Mouse (Mus musculus) MEL (cell line): ENCODE data around the gene Vax2. TPM values are rescaled to one million over a fixed set of nuclear protein-coding genes. Genes with fewer than 3 reads are reported as not detected.

Source experiments
- DNase-seq: peaks from one replicate; pipeline ENCODE4 v3.0.0; 2011; ENCODE audit warnings: low read depth, low spot score
- H3K27ac ChIP-seq: 2 replicates; pipeline ENCODE4 v1.5.1; 2012; ENCODE audit warnings: low read depth, mild to moderate bottlenecking, control low read depth, low read length, moderate library complexity; ENCODE audit not compliant: control insufficient read depth
- H3K27me3 ChIP-seq, 2 experiments: fragments of 150-350 bp in 1 of 2; sonication (generic) in 1 of 2; 2 replicates each; pipeline ENCODE4 v1.6.1; 2012; ENCODE audit warnings: low read length in 2 of 2, mild to moderate bottlenecking in 2 of 2, improper control_type of control experiment in 1 of 2, moderate library complexity in 1 of 2; ENCODE audit not compliant: insufficient read depth in 2 of 2, control insufficient read depth in 1 of 2
- H3K36me3 ChIP-seq, 2 experiments: 2 replicates each; pipeline ENCODE4 v1.6.1; 2012 to 2014; ENCODE audit warnings: low read length in 2 of 2, improper control_type of control experiment in 1 of 2, inconsistent platforms in 1 of 2, mild to moderate bottlenecking in 1 of 2; ENCODE audit not compliant: insufficient read depth in 2 of 2, control insufficient read depth in 1 of 2
- H3K4me1 ChIP-seq, 2 experiments: fragments of 150-350 bp in 1 of 2; sonication (generic) in 1 of 2; 2 replicates each; pipeline ENCODE4 v1.6.1; 2012; ENCODE audit warnings: low read length in 2 of 2, improper control_type of control experiment in 1 of 2, mild to moderate bottlenecking in 1 of 2; ENCODE audit not compliant: insufficient read depth in 2 of 2, control insufficient read depth in 1 of 2
- H3K4me3 ChIP-seq, 2 experiments: fragments of 150-350 bp in 1 of 2; sonication (generic) in 1 of 2; 2 replicates each; pipeline ENCODE4 v1.5.1; 2012; ENCODE audit warnings: low read depth in 2 of 2, low read length in 2 of 2, mild to moderate bottlenecking in 2 of 2, moderate library complexity in 2 of 2, control low read depth in 1 of 2, improper control_type of control experiment in 1 of 2; ENCODE audit not compliant: control insufficient read depth in 1 of 2, insufficient read depth in 1 of 2
- H3K79me2 ChIP-seq: 2 replicates; pipeline ENCODE4 v1.6.1; 2012; ENCODE audit warnings: mild to moderate bottlenecking, low read length, moderate library complexity; ENCODE audit not compliant: control insufficient read depth, poor library complexity, insufficient read depth
- H3K9ac ChIP-seq: 2 replicates; pipeline ENCODE4 v1.6.1; 2012; ENCODE audit warnings: low read depth, mild to moderate bottlenecking, control low read depth, low read length, moderate library complexity; ENCODE audit not compliant: control insufficient read depth, poor library complexity, severe bottlenecking
- H3K9me3 ChIP-seq: fragments of 150-350 bp; sonication (generic); replicated peaks from 2 replicates; pipeline ENCODE4 v1.6.1; 2012; ENCODE audit warnings: mild to moderate bottlenecking, low read length, improper control_type of control experiment, moderate library complexity; ENCODE audit not compliant: insufficient read depth
- CTCF ChIP-seq, 3 experiments: IDR thresholded peaks in 2 of 3; conservative IDR thresholded peaks in 1 of 3; 2 replicates each; pipeline ENCODE4 v1.5.1; 2011 to 2012; ENCODE audit warnings: low read length in 3 of 3, low read depth in 2 of 3, mild to moderate bottlenecking in 2 of 3, improper control_type of control experiment in 1 of 3, inconsistent platforms in 1 of 3, mixed read lengths in 1 of 3, moderate library complexity in 1 of 3; ENCODE audit not compliant: control insufficient read depth in 1 of 3, insufficient read depth in 1 of 3, poor library complexity in 1 of 3, severe bottlenecking in 1 of 3
- E2F4 ChIP-seq: IDR thresholded peaks from 2 replicates; pipeline ENCODE4 v1.6.1; 2011; ENCODE audit warnings: low read depth, low read length, improper control_type of control experiment, borderline replicate concordance
- HCFC1 ChIP-seq: IDR thresholded peaks from 2 replicates; pipeline ENCODE4 v1.6.1; 2012; ENCODE audit warnings: low read depth, mild to moderate bottlenecking, inconsistent platforms, low read length, improper control_type of control experiment, moderate library complexity
- JUND ChIP-seq: IDR thresholded peaks from 2 replicates; pipeline ENCODE4 v1.6.1; 2011; ENCODE audit warnings: low read depth, mild to moderate bottlenecking, improper control_type of control experiment, low read length
- MAFK ChIP-seq: IDR thresholded peaks from 2 replicates; pipeline ENCODE4 v1.6.1; 2011; ENCODE audit warnings: low read depth, mild to moderate bottlenecking, low read length, improper control_type of control experiment, borderline replicate concordance
- MAX ChIP-seq: IDR thresholded peaks from 2 replicates; pipeline ENCODE4 v1.6.1; 2011; ENCODE audit warnings: low read length, improper control_type of control experiment
- MAZ ChIP-seq: IDR thresholded peaks from 2 replicates; pipeline ENCODE4 v1.6.1; 2012; ENCODE audit warnings: low read depth, mild to moderate bottlenecking, inconsistent platforms, low read length, improper control_type of control experiment
- POLR2A ChIP-seq, 2 experiments: IDR thresholded peaks; 2 replicates each; pipeline ENCODE4 v1.6.1; 2011 to 2012; ENCODE audit warnings: low read length in 2 of 2, mild to moderate bottlenecking in 2 of 2, control low read depth in 1 of 2, improper control_type of control experiment in 1 of 2, low read depth in 1 of 2, moderate library complexity in 1 of 2; ENCODE audit not compliant: control insufficient read depth in 1 of 2, insufficient read depth in 1 of 2, poor library complexity in 1 of 2
- TCF12 ChIP-seq: IDR thresholded peaks from 2 replicates; pipeline ENCODE4 v1.6.1; 2014; ENCODE audit warnings: low read depth, mild to moderate bottlenecking, inconsistent platforms, low read length, improper control_type of control experiment, moderate library complexity
- UBTF ChIP-seq: IDR thresholded peaks from 2 replicates; pipeline ENCODE4 v1.6.1; 2012; ENCODE audit warnings: low read depth, mild to moderate bottlenecking, inconsistent platforms, low read length, improper control_type of control experiment, moderate library complexity, borderline replicate concordance; ENCODE audit not compliant: insufficient read depth
- ZMIZ1 ChIP-seq: IDR thresholded peaks from 2 replicates; pipeline ENCODE4 v1.6.1; 2012; ENCODE audit warnings: low read depth, mild to moderate bottlenecking, inconsistent platforms, low read length, improper control_type of control experiment, moderate library complexity
- polyA plus RNA-seq, 2 experiments: library from polyadenylated mRNA; stranded (reverse) in 1 of 2; unstranded in 1 of 2; fragments of >175 nt in 1 of 2; fragments of >200 nt in 1 of 2; gene quantifications; 2 replicates each; pipeline versions ENCODE4 v1.2.1 to v1.2.4; 2012; ENCODE audit warnings: low replicate concordance in 2 of 2, low read depth in 1 of 2; ENCODE audit not compliant: insufficient read length in 2 of 2, insufficient read depth in 1 of 2, missing spikeins in 1 of 2
- total RNA-seq: library from RNA; depleted of rRNA; stranded (reverse); fragments of 300-350 nt; gene quantifications from 2 replicates; pipeline ENCODE4 v1.2.3, GENCODE M21; 2012

The Vax2 gene
- total and polyA plus RNA-seq, 3 experiments = 0.46 to 3.2 TPM; not detected in 1

- H3K27me3 ChIP-seq = peaks cover 0 to 3% of the 10 kb centered on the region in 2 experiments; a peak in 1 of 4 replicates
- H3K4me3 ChIP-seq = no peak overlapping the region
- H3K36me3 ChIP-seq = peaks cover 0 to 3% of the 10 kb centered on the region in 2 experiments; a peak in 2 of 4 replicates
- H3K9ac ChIP-seq = no peak overlapping the region
- no peak overlapping the region for H3K27ac ChIP-seq
- no peak for TF ChIP-seq JUND
- H3K4me1 ChIP-seq = peaks cover 2 to 10% of the 10 kb centered on the region in 2 experiments; a peak in 3 of 4 replicates
- DNase-seq = no peak
- no peaks in the 10 kb centered on the region for H3K9me3 ChIP-seq
- no peaks in the 10 kb centered on the region for H3K79me2 ChIP-seq
Measured at GRCm38 (mm10) chr6:83697932-83698331, 13.1 kb upstream of the Vax2 start.

DNA sequence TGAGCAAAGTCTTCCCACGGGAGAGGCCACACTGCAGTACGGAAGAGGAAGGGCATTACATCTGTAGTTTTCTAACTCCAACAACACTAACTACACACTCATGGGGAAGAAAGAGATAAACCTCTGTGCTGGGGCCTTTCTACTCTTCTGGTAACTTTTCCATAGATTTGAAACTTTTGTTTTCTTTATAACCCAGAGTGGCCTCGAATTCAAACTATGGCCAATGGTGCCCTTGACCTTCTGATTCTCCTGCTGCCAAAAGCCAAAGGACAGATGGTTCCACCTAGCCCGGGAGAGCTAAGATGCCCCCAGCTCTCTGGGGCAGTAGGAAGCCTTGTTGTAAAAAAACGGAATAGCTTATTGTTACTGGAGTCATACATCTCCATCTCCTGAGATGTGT lies 11.1 kb upstream of the Vax2 start:
- DNase-seq = no peak
- Histone ChIP-seq H3K4me1 (peaks cover 2 to 10% of the 10 kb centered on the region in 2 experiments; a peak in 3 of 4 replicates), H3K36me3 (peaks cover 0 to 3% of the 10 kb centered on the region in 2 experiments; a peak in 2 of 4 replicates), H3K9ac (no peak overlapping the region), H3K27me3 (peaks cover 0 to 3% of the 10 kb centered on the region in 2 experiments; a peak in 2 of 4 replicates), H3K27ac (no peak overlapping the region), H3K4me3 (no peak overlapping the region), H3K79me2 (no peaks in the 10 kb centered on the region), H3K9me3 (no peaks in the 10 kb centered on the region)
- TF ChIP-seq MAFK (no peak), E2F4 (no peak)
- TF ChIP-seq, all 39 proteins: peak for 0

DNA sequence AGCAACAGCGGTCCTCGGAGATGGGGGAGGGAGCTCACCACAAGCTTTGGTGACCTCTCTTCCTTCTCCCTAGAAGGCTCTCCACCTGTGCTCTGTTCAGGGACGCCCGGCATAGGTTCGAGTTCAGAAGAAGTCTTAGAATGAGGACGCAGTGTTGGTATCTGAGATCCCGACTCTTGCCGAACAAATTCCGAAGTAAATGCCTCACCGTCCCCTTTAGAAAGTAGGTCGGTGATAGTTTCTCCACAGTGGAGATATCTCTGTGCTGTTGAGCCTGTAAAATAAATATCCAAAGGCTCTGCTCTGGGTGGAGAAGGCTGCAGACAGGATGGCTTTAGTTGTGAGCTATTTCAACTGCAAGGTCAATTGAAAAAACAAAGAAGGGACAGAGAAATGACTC lies 10.1 kb upstream of the Vax2 start:
- Histone ChIP-seq H3K79me2 (no peaks in the 10 kb centered on the region), H3K4me3 (no peak overlapping the region), H3K9ac (no peak overlapping the region), H3K27ac (no peak overlapping the region), H3K36me3 (peaks cover 0 to 3% of the 10 kb centered on the region in 2 experiments; a peak in 2 of 4 replicates), H3K4me1 (peaks cover 2 to 7% of the 10 kb centered on the region in 2 experiments; a peak in 3 of 4 replicates), H3K27me3 (peaks cover 0 to 3% of the 10 kb centered on the region in 2 experiments; a peak in 2 of 4 replicates), H3K9me3 (no peaks in the 10 kb centered on the region)
- no peak for TF ChIP-seq MAZ
- TF ChIP-seq MAX = no peak
- TF ChIP-seq UBTF = no peak
- TF ChIP-seq CTCF (IDR thresholded peaks at IDR 0.05 in 2 of 3, conservative IDR thresholded peaks at IDR 0.05 in 1 of 3; ENCODE audit: control insufficient read depth in 1 of 3, insufficient read depth in 1 of 3, low read depth in 2 of 3, low read length in 3 of 3, poor library complexity in 1 of 3, severe bottlenecking in 1 of 3) = no peak
- no peak for TF ChIP-seq ZMIZ1
- TF ChIP-seq POLR2A (IDR thresholded peaks at IDR 0.05; ENCODE audit: control insufficient read depth in 1 of 2, insufficient read depth in 1 of 2, low read depth in 1 of 2, low read length in 2 of 2, poor library complexity in 1 of 2) = no peak
- no peak for TF ChIP-seq TCF12
- no peak for TF ChIP-seq HCFC1
- DNase-seq = no peak
